Mouse (Mus musculus): ENCODE measurements around the gene 1700018B08Rik.

GRCm38 (mm10) chr8:121484072-121484782, 59.9 kb downstream of the 1700018B08Rik start:
- TF ChIP-seq CTCF (IDR thresholded peaks at IDR 0.05; ENCODE audit: low read depth, low read length) (no peak), POLR2A (IDR thresholded peaks at IDR 0.05; ENCODE audit: extremely low read depth, insufficient read depth, low read length) (no peak)

Data from liver, adult 2 months (tissue).